Mouse (Mus musculus) heart, embryonic 12.5 days (tissue): Measurements from ENCODE around the gene Lrp6. TPM values are rescaled to one million over a fixed set of nuclear protein-coding genes. Genes with fewer than 3 reads are reported as not detected.

Experiments used
- ATAC-seq: fragments of 200-750 bp; cut with Nextera tagmentation; 2 replicates; pipeline ENCODE4 v1.8.0; 2017; ENCODE audit warnings: moderate TSS enrichment, moderate library complexity; ENCODE audit not compliant: insufficient number of reproducible peaks, low FRiP score
- H3K27ac ChIP-seq: fragments of 300-500 bp; sonication (generic); 2 replicates; pipeline ENCODE4 v1.5.1; 2016; ENCODE audit warnings: mild to moderate bottlenecking, moderate library complexity; ENCODE audit not compliant: poor library complexity, severe bottlenecking
- H3K27me3 ChIP-seq: fragments of 300-500 bp; sonication (generic); replicated peaks from 2 replicates; pipeline ENCODE4 v1.6.1; 2016; ENCODE audit warnings: mild to moderate bottlenecking, moderate library complexity
- H3K36me3 ChIP-seq: fragments of 300-500 bp; sonication (generic); 2 replicates; pipeline ENCODE4 v1.6.1; 2016; ENCODE audit warnings: mild to moderate bottlenecking, moderate library complexity
- H3K4me1 ChIP-seq: fragments of 300-500 bp; sonication (generic); replicated peaks from 2 replicates; pipeline ENCODE4 v1.6.1; 2016; ENCODE audit warnings: mild to moderate bottlenecking
- H3K4me2 ChIP-seq: fragments of 300-500 bp; sonication (generic); 2 replicates; pipeline ENCODE4 v1.6.1; 2016; ENCODE audit warnings: mild to moderate bottlenecking, moderate library complexity
- H3K4me3 ChIP-seq: fragments of 300-500 bp; sonication (generic); 2 replicates; pipeline ENCODE4 v1.5.1; 2016; ENCODE audit warnings: mild to moderate bottlenecking
- H3K9ac ChIP-seq: fragments of 300-500 bp; sonication (generic); 2 replicates; pipeline ENCODE4 v1.6.1; 2016; ENCODE audit warnings: mild to moderate bottlenecking, moderate library complexity
- H3K9me3 ChIP-seq: fragments of 300-500 bp; sonication (generic); replicated peaks from 2 replicates; pipeline ENCODE4 v1.6.1; 2016; ENCODE audit warnings: mild to moderate bottlenecking, moderate library complexity
- WGBS: fragments of 180-500 bp; shearing (Covaris S2); methylation state at CpG from one replicate; pipeline ENCODE4 v1.1.7; 2016; 5-methylcytosine and 5-hydroxymethylcytosine counted together
- polyA plus RNA-seq: library from polyadenylated mRNA; unstranded; fragments of >200 nt; fragmentation: Nextera tagmentation; extraction: Ambion mirVana; gene quantifications from 2 replicates; pipeline ENCODE4 v1.2.1, GENCODE M21; 2016

Gene Lrp6
- polyA plus RNA-seq, 1 experiment from 2014 or later, result 22.3 TPM

- Histone ChIP-seq H3K9ac (no peak overlapping the region), H3K9me3 (no peaks in the 10 kb centered on the region), H3K36me3 (peaks cover 11% of the 10 kb centered on the region; the same call in 1 of the 2 replicates), H3K27me3 (no peaks in the 10 kb centered on the region), H3K27ac (no peak overlapping the region), H3K4me3 (no peak overlapping the region), H3K4me2 (no peak overlapping the region), H3K4me1 (peaks cover 14% of the 10 kb centered on the region)
- 86% methylated on average over 6 of the region's 6 CpGs for WGBS
- no peak for ATAC-seq
Measured at GRCm38 (mm10) chr6:134513011-134513410, 53.8 kb downstream of the Lrp6 start.

GRCm38 (mm10) chr6:134512478-134512877 is 54.3 kb downstream of the Lrp6 start:
- H3K4me1 ChIP-seq, result peaks cover 14% of the 10 kb centered on the region
- ATAC-seq, result no peak
- 76% methylated on average over 2 of the region's 2 CpGs for WGBS

GRCm38 (mm10) chr6:134511118-134511517 is 55.6 kb downstream of the Lrp6 start:
- Histone ChIP-seq H3K9me3 (no peaks in the 10 kb centered on the region), H3K4me1 (peaks cover 14% of the 10 kb centered on the region)

More at GRCm38 (mm10) chr6:134512478-134512877, 54.3 kb downstream of the Lrp6 start:
- Histone ChIP-seq H3K9ac (no peak overlapping the region), H3K4me2 (no peak overlapping the region), H3K9me3 (no peaks in the 10 kb centered on the region), H3K27ac (no peak overlapping the region), H3K4me3 (no peak overlapping the region), H3K36me3 (peaks cover 15% of the 10 kb centered on the region), H3K27me3 (no peaks in the 10 kb centered on the region)

GRCm38 (mm10) chr6:134510280-134510679 is 56.5 kb downstream of the Lrp6 start:
- 61% methylated on average over 2 of the region's 2 CpGs for WGBS
- Histone ChIP-seq H3K27ac (no peak overlapping the region), H3K9me3 (no peaks in the 10 kb centered on the region), H3K27me3 (no peaks in the 10 kb centered on the region), H3K36me3 (peaks cover 33% of the 10 kb centered on the region), H3K4me3 (no peak overlapping the region), H3K4me2 (no peak overlapping the region), H3K4me1 (peaks cover 13% of the 10 kb centered on the region; the same call in 1 of the 2 replicates), H3K9ac (no peak overlapping the region)
- no peak for ATAC-seq

More at GRCm38 (mm10) chr6:134511118-134511517, 55.6 kb downstream of the Lrp6 start:
- Histone ChIP-seq H3K27ac (no peak overlapping the region), H3K36me3 (peaks cover 27% of the 10 kb centered on the region), H3K27me3 (no peaks in the 10 kb centered on the region), H3K4me3 (no peak overlapping the region), H3K4me2 (no peak overlapping the region), H3K9ac (no peak overlapping the region)
- no peak for ATAC-seq

- WGBS, result 71% methylated on average over 10 of the region's 10 CpGs
- H3K9me3 ChIP-seq, result no peaks in the 10 kb centered on the region
- H3K9ac ChIP-seq, result no peak overlapping the region
- no peak for ATAC-seq
- H3K4me1 ChIP-seq, result peaks cover 17% of the 10 kb centered on the region; the same call in 1 of the 2 replicates
- H3K27ac ChIP-seq, result no peak overlapping the region
- H3K4me3 ChIP-seq, result no peak overlapping the region
- H3K4me2 ChIP-seq, result no peak overlapping the region
- no peaks in the 10 kb centered on the region for H3K27me3 ChIP-seq
- H3K36me3 ChIP-seq, result peaks cover 33% of the 10 kb centered on the region
Measured at GRCm38 (mm10) chr6:134509731-134510226, 57.0 kb downstream of the Lrp6 start.

- Histone ChIP-seq H3K36me3 (peaks cover 30% of the 10 kb centered on the region), H3K4me2 (no peak overlapping the region), H3K27me3 (no peaks in the 10 kb centered on the region), H3K27ac (no peak overlapping the region), H3K9ac (no peak overlapping the region), H3K9me3 (no peaks in the 10 kb centered on the region), H3K4me3 (no peak overlapping the region), H3K4me1 (peaks cover 39% of the 10 kb centered on the region)
- WGBS, result 22% methylated on average over 4 of the region's 4 CpGs
- ATAC-seq, result peak; percentile 60; the same call in 1 of the 2 replicates
Measured at GRCm38 (mm10) chr6:134504866-134505265, 61.9 kb downstream of the Lrp6 start.

- no peak overlapping the region for H3K4me3 ChIP-seq
- no peaks in the 10 kb centered on the region for H3K9me3 ChIP-seq
- WGBS, result 38% methylated on average over 7 of the region's 7 CpGs
- no peaks in the 10 kb centered on the region for H3K27me3 ChIP-seq
- peaks cover 44% of the 10 kb centered on the region for H3K4me1 ChIP-seq
- H3K27ac ChIP-seq, result no peak overlapping the region
- H3K9ac ChIP-seq, result no peak overlapping the region
- H3K4me2 ChIP-seq, result peak overlapping the region; percentile 9
- peaks cover 36% of the 10 kb centered on the region for H3K36me3 ChIP-seq
- no peak for ATAC-seq
Measured at GRCm38 (mm10) chr6:134502335-134502734, 64.4 kb downstream of the Lrp6 start.

GRCm38 (mm10) chr6:134500381-134501162 is 66.2 kb downstream of the Lrp6 start:
- Histone ChIP-seq H3K4me3 (no peak overlapping the region), H3K4me2 (no peak overlapping the region), H3K9me3 (no peaks in the 10 kb centered on the region), H3K36me3 (peaks cover 23% of the 10 kb centered on the region), H3K27me3 (no peaks in the 10 kb centered on the region), H3K9ac (no peak overlapping the region), H3K27ac (no peak overlapping the region), H3K4me1 (peaks cover 40% of the 10 kb centered on the region)
- ATAC-seq, result no peak
- WGBS, result 49% methylated on average over 10 of the region's 10 CpGs

- Histone ChIP-seq H3K4me1 (peaks cover 43% of the 10 kb centered on the region), H3K9ac (no peak overlapping the region), H3K27ac (no peak overlapping the region), H3K27me3 (no peaks in the 10 kb centered on the region), H3K4me3 (no peak overlapping the region), H3K4me2 (no peak overlapping the region), H3K9me3 (no peaks in the 10 kb centered on the region), H3K36me3 (peaks cover 21% of the 10 kb centered on the region)
- WGBS, result 82% methylated on average over 2 of the region's 2 CpGs
- ATAC-seq, result no peak
Measured at GRCm38 (mm10) chr6:134499089-134499488, 67.7 kb downstream of the Lrp6 start.

- no peaks in the 10 kb centered on the region for H3K27me3 ChIP-seq
- no peaks in the 10 kb centered on the region for H3K9me3 ChIP-seq
- H3K27ac ChIP-seq, result no peak overlapping the region
- H3K4me3 ChIP-seq, result no peak overlapping the region
- H3K9ac ChIP-seq, result no peak overlapping the region
- no peak for ATAC-seq
- peaks cover 40% of the 10 kb centered on the region for H3K4me1 ChIP-seq
- H3K4me2 ChIP-seq, result no peak overlapping the region
- H3K36me3 ChIP-seq, result peaks cover 17% of the 10 kb centered on the region
Measured at GRCm38 (mm10) chr6:134498518-134498917, 68.2 kb downstream of the Lrp6 start.

- 79% methylated on average over 8 of the region's 8 CpGs for WGBS
- no peak for ATAC-seq
Measured at GRCm38 (mm10) chr6:134494828-134495698, 71.7 kb downstream of the Lrp6 start.

More at GRCm38 (mm10) chr6:134494828-134495698, 71.7 kb downstream of the Lrp6 start:
- Histone ChIP-seq H3K27ac (no peak overlapping the region), H3K9me3 (no peaks in the 10 kb centered on the region), H3K4me2 (no peak overlapping the region), H3K4me3 (no peak overlapping the region), H3K27me3 (no peaks in the 10 kb centered on the region), H3K9ac (no peak overlapping the region), H3K36me3 (peaks cover 17% of the 10 kb centered on the region), H3K4me1 (peaks cover 23% of the 10 kb centered on the region)
